18 mouse cellular contexts compared by ENCODE assay signal in the genomic region with DNA sequence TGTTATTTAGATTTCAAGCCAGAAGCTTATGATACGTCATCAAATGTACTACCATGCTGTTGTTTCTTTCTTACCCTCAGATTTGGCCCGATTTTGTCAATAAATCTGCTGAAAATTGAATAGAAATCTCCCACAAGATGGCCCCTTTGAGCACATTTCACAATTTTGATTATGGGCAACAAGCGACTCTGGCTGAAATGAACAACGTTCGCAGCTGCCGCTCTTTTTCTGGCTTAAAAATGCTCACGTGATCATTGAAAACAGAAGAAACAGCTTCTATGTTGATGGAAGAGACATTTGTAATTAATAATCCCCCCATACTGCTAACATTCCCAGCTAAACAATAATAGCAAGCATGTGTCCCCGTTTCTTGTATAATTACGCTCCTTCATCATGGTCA. TPM values are rescaled to one million over a fixed set of nuclear protein-coding genes. Genes with fewer than 3 reads are reported as not detected.
"Had no signal": no experiment of that assay in that cellular context is flagged by ENCODE, and none has a peak within 500 bp of the region (broad histone marks: within the 10 kb centered on the region; RNA-seq: fewer than 3 reads in every experiment).

No protein-coding gene starts in this region.

- ATAC-seq: lung, postnatal 0 days; midbrain, embryonic 13.5 days had no signal

- H3K27ac ChIP-seq: kidney, postnatal 0 days; left cerebral cortex, adult 2 months; limb, embryonic 10.5 days; liver, embryonic 15.5 days; midbrain, embryonic 13.5 days; neural tube, embryonic 15.5 days had no signal

- H3K27me3 ChIP-seq: liver, embryonic 15.5 days; midbrain, embryonic 13.5 days; neural tube, embryonic 15.5 days had no signal

- H3K4me2 ChIP-seq: liver, embryonic 11.5 days; liver, embryonic 15.5 days; midbrain, embryonic 13.5 days; neural tube, embryonic 15.5 days had no signal

- H3K36me3 ChIP-seq: limb, embryonic 10.5 days; liver, embryonic 15.5 days; midbrain, embryonic 13.5 days; neural tube, embryonic 15.5 days had no signal

- H3K4me3 ChIP-seq: left cerebral cortex, adult 2 months; limb, embryonic 10.5 days; liver, embryonic 15.5 days; midbrain, embryonic 13.5 days; neural tube, embryonic 15.5 days had no signal

- H3K9ac ChIP-seq: liver, embryonic 15.5 days; midbrain, embryonic 13.5 days; neural tube, embryonic 15.5 days had no signal

- H3K4me1 ChIP-seq: liver, embryonic 15.5 days had no signal

- H3K9me3 ChIP-seq: limb, embryonic 10.5 days; liver, embryonic 15.5 days; midbrain, embryonic 13.5 days; neural tube, embryonic 15.5 days had no signal

- DNase-seq: kidney, postnatal 4 days; lung, adult 2 months; lung, postnatal 36 days; right cerebral cortex, adult 18-20 months; right cerebral cortex, postnatal 25 days; thymus, postnatal 36 days had no signal

RNA-seq across cellular contexts. Expression of a gene that starts 29.0 kb away (rescaled TPM):
- total RNA-seq: megakaryocyte progenitor cell, adult 5-6 weeks had no signal
- polyA plus RNA-seq: kidney, postnatal 0 days; limb, embryonic 10.5 days; liver, embryonic 11.5 days; liver, embryonic 15.5 days; lung, adult 2 months; lung, postnatal 0 days; neural tube, embryonic 11.5 days; small intestine, adult 2 months; stomach, embryonic 16.5 days had no signal

RNA-seq across cellular contexts. Expression of a gene that starts 47.5 kb away (rescaled TPM):
- total RNA-seq: megakaryocyte progenitor cell, adult 5-6 weeks had no signal
